ENCODE assay signal across 10 mouse cellular contexts in the genomic region with DNA sequence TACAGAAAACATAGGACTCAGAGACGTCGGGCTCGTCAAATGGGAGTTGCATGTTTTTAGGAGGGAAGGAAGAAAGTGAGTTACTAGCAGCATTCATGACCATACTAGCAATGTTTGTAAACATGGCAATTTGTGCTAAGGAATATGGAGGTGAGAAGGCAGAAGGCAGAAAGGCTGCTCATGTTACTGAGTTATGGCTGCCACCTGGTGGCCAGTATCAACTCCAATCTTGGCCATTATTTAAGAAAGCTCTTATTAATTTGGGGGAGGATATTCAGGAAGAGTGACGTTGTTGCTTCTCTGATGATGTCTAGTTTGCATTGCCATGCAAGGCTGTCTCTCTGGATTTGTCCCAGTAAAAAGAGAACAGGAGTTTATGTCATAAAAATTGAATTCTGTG.
DNase-seq lines count a peak whose midpoint lies in the region; ATAC-seq and TF ChIP-seq lines count a peak whose summit lies in the region.
"Had no signal": no experiment of that assay in that cellular context is flagged by ENCODE, and none has a peak within 500 bp of the region (broad histone marks: within the 10 kb centered on the region; RNA-seq: fewer than 3 reads in every experiment).

No protein-coding gene starts in this region.

- no peaks in the 10 kb centered on the region for H3K79me3 ChIP-seq in C2C12 (ENCODE audit: low read depth)

- no peak for ATAC-seq in forebrain, embryonic 12.5 days (ENCODE audit: low FRiP score)
- no peak for ATAC-seq in embryonic facial prominence, embryonic 14.5 days (ENCODE audit: low read depth)
- 0 out of 2 replicates have a peak, but pooled peaks have one; percentile 45 for ATAC-seq in hindbrain, embryonic 16.5 days
- 0 out of 2 replicates have a peak, but pooled peaks have one; percentile 29 for ATAC-seq in liver, embryonic 11.5 days (replicated peaks; ENCODE audit: low FRiP score)

- no peak overlapping the region for H3K27ac ChIP-seq in forebrain, embryonic 10.5 days
- H3K27ac ChIP-seq in forebrain, embryonic 12.5 days, result no peak overlapping the region
- no peak overlapping the region for H3K27ac ChIP-seq in embryonic facial prominence, embryonic 14.5 days (replicated peaks; ENCODE audit: low read depth, low read length)
- H3K27ac ChIP-seq in hindbrain, embryonic 16.5 days (ENCODE audit: low read depth, low read length), result no peak overlapping the region
- no peak overlapping the region for H3K27ac ChIP-seq in liver, embryonic 11.5 days (ENCODE audit: low read depth, low read length)
- H3K27ac ChIP-seq: heart, embryonic 15.5 days; neural tube, embryonic 12.5 days had no signal

- no peak overlapping the region for H3K9ac ChIP-seq in forebrain, embryonic 12.5 days
- H3K9ac ChIP-seq in embryonic facial prominence, embryonic 14.5 days (ENCODE audit: low read depth, low read length), result no peak overlapping the region
- no peak overlapping the region for H3K9ac ChIP-seq in hindbrain, embryonic 16.5 days (ENCODE audit: low read depth, low read length)
- no peak overlapping the region for H3K9ac ChIP-seq in liver, embryonic 11.5 days (ENCODE audit: low read depth, low read length)
- H3K9ac ChIP-seq: heart, embryonic 15.5 days; neural tube, embryonic 12.5 days had no signal

- H3K4me2 ChIP-seq in forebrain, embryonic 12.5 days, result no peak overlapping the region
- H3K4me2 ChIP-seq in embryonic facial prominence, embryonic 14.5 days (ENCODE audit: low read depth, low read length), result no peak overlapping the region
- H3K4me2 ChIP-seq in hindbrain, embryonic 16.5 days (ENCODE audit: low read length), result no peak overlapping the region
- H3K4me2 ChIP-seq in liver, embryonic 11.5 days, result no peak overlapping the region
- H3K4me2 ChIP-seq: heart, embryonic 15.5 days; neural tube, embryonic 12.5 days had no signal

- H3ac ChIP-seq in C2C12 (ENCODE audit: control insufficient read depth, insufficient read length, low read depth), result no peak overlapping the region

- TF ChIP-seq CTCF in C2C12 (IDR thresholded peaks at IDR 0.05; ENCODE audit: control insufficient read depth, insufficient read depth, insufficient read length), result peak; percentile 42

- H3K4me1 ChIP-seq in forebrain, embryonic 10.5 days, result no peaks in the 10 kb centered on the region
- no peaks in the 10 kb centered on the region for H3K4me1 ChIP-seq in forebrain, embryonic 12.5 days
- no peaks in the 10 kb centered on the region for H3K4me1 ChIP-seq in embryonic facial prominence, embryonic 14.5 days (ENCODE audit: control insufficient read depth, insufficient read depth, low read length)
- no peaks in the 10 kb centered on the region for H3K4me1 ChIP-seq in hindbrain, embryonic 16.5 days (ENCODE audit: control insufficient read depth, insufficient read depth, low read depth, low read length)
- no peaks in the 10 kb centered on the region for H3K4me1 ChIP-seq in liver, embryonic 11.5 days (replicated peaks; ENCODE audit: control insufficient read depth, insufficient read depth, low read length)
- H3K4me1 ChIP-seq: heart, embryonic 15.5 days; neural tube, embryonic 12.5 days had no signal

- no peaks in the 10 kb centered on the region for H3K27me3 ChIP-seq in forebrain, embryonic 10.5 days (ENCODE audit: poor library complexity, severe bottlenecking)
- H3K27me3 ChIP-seq in forebrain, embryonic 12.5 days, result no peaks in the 10 kb centered on the region
- no peaks in the 10 kb centered on the region for H3K27me3 ChIP-seq in C2C12 (ENCODE audit: control insufficient read depth, insufficient read depth, insufficient read length)
- H3K27me3 ChIP-seq in embryonic facial prominence, embryonic 14.5 days (replicated peaks; ENCODE audit: control insufficient read depth, insufficient read depth, low read length), result no peaks in the 10 kb centered on the region
- H3K27me3 ChIP-seq in hindbrain, embryonic 16.5 days (replicated peaks; ENCODE audit: control insufficient read depth, insufficient read depth, low read length), result no peaks in the 10 kb centered on the region
- no peaks in the 10 kb centered on the region for H3K27me3 ChIP-seq in liver, embryonic 11.5 days (replicated peaks; ENCODE audit: control insufficient read depth, insufficient read depth, low read length)
- H3K27me3 ChIP-seq: heart, embryonic 15.5 days; neural tube, embryonic 12.5 days had no signal

- WGBS in forebrain, embryonic 10.5 days, result 74% methylated on average over 4 of the region's 4 CpGs
- WGBS in forebrain, embryonic 12.5 days, result 70% methylated on average over 4 of the region's 4 CpGs
- 59% methylated on average over 4 of the region's 4 CpGs for WGBS in embryonic facial prominence, embryonic 14.5 days
- WGBS in hindbrain, embryonic 16.5 days, result 61% methylated on average over 4 of the region's 4 CpGs
- 54% methylated on average over 4 of the region's 4 CpGs for WGBS in liver, embryonic 11.5 days

- peak; percentile 21 for DNase-seq in forebrain, embryonic 10.5 days (ENCODE audit: extremely low spot score, low spot score)
- DNase-seq in brain, adult 2 months (ENCODE audit: low read depth, low spot score), result peak; percentile 73
- peak; percentile 55 for DNase-seq in embryonic facial prominence, embryonic 14.5 days (ENCODE audit: low spot score)
- DNase-seq in liver, embryonic 11.5 days (ENCODE audit: low spot score), result peak; percentile 35
- DNase-seq in retina, postnatal 1 day, result peak; percentile 54

- H3K4me3 ChIP-seq in forebrain, embryonic 10.5 days, result no peak overlapping the region
- no peak overlapping the region for H3K4me3 ChIP-seq in forebrain, embryonic 12.5 days (replicated peaks)
- H3K4me3 ChIP-seq in C2C12 (ENCODE audit: insufficient read depth, poor library complexity, severe bottlenecking), result no peak overlapping the region
- H3K4me3 ChIP-seq in embryonic facial prominence, embryonic 14.5 days (ENCODE audit: low read depth, low read length), result no peak overlapping the region
- H3K4me3 ChIP-seq in hindbrain, embryonic 16.5 days (ENCODE audit: low read length), result no peak overlapping the region
- no peak overlapping the region for H3K4me3 ChIP-seq in liver, embryonic 11.5 days (ENCODE audit: low read depth, low read length)
- H3K4me3 ChIP-seq: heart, embryonic 15.5 days; neural tube, embryonic 12.5 days had no signal

- H3K36me3 ChIP-seq in forebrain, embryonic 10.5 days (replicated peaks), result no peaks in the 10 kb centered on the region
- H3K36me3 ChIP-seq in forebrain, embryonic 12.5 days (replicated peaks), result no peaks in the 10 kb centered on the region
- H3K36me3 ChIP-seq in C2C12 (ENCODE audit: control insufficient read depth, insufficient read depth), result no peaks in the 10 kb centered on the region
- no peaks in the 10 kb centered on the region for H3K36me3 ChIP-seq in embryonic facial prominence, embryonic 14.5 days (ENCODE audit: control insufficient read depth, insufficient read depth, low read length)
- no peaks in the 10 kb centered on the region for H3K36me3 ChIP-seq in hindbrain, embryonic 16.5 days (ENCODE audit: control insufficient read depth, insufficient read depth, low read length)
- no peaks in the 10 kb centered on the region for H3K36me3 ChIP-seq in liver, embryonic 11.5 days (ENCODE audit: control insufficient read depth, insufficient read depth, low read length)
- H3K36me3 ChIP-seq: heart, embryonic 15.5 days; neural tube, embryonic 12.5 days had no signal

- no peaks in the 10 kb centered on the region for H3K79me2 ChIP-seq in C2C12 (ENCODE audit: control insufficient read depth, insufficient read depth)

- H3K9me3 ChIP-seq in forebrain, embryonic 10.5 days, result no peaks in the 10 kb centered on the region
- no peaks in the 10 kb centered on the region for H3K9me3 ChIP-seq in forebrain, embryonic 12.5 days
- H3K9me3 ChIP-seq in embryonic facial prominence, embryonic 14.5 days (ENCODE audit: control insufficient read depth, low read length), result no peaks in the 10 kb centered on the region
- H3K9me3 ChIP-seq in hindbrain, embryonic 16.5 days (ENCODE audit: control insufficient read depth, low read length), result no peaks in the 10 kb centered on the region
- H3K9me3 ChIP-seq in liver, embryonic 11.5 days (ENCODE audit: control insufficient read depth, low read length), result no peaks in the 10 kb centered on the region
- H3K9me3 ChIP-seq: heart, embryonic 15.5 days; neural tube, embryonic 12.5 days had no signal

TF ChIP-seq in C2C12, 6 proteins besides CTCF, POLR2A, EP300 and RAD21:
- TF ChIP-seq MYOD1 (IDR thresholded peaks at IDR 0.05; ENCODE audit: control insufficient read depth, insufficient read length, low read depth), result no peak
- TF ChIP-seq MAX (IDR thresholded peaks at IDR 0.05), result no peak
- TF ChIP-seq MYOG (IDR thresholded peaks at IDR 0.05; ENCODE audit: control insufficient read depth, extremely low read depth, insufficient read length), result no peak
- TF ChIP-seq CEBPB (IDR thresholded peaks at IDR 0.05; ENCODE audit: low read depth), result no peak
- TF ChIP-seq USF1 (IDR thresholded peaks at IDR 0.05; ENCODE audit: low read depth), result no peak
- TF ChIP-seq FOSL1 (IDR thresholded peaks at IDR 0.05; ENCODE audit: insufficient read depth, low read length, poor library complexity, severe bottlenecking), result no peak

Comparison
In these comparisons a context has a peak if more than half of its experiments do, and no peak if none do; other contexts are left out.
1. DNase-seq: peak in every context shown above with its lines; median percentile 73 in brain, adult 2 months; 55 in embryonic facial prominence, embryonic 14.5 days; 54 in retina, postnatal 1 day; 35 in liver, embryonic 11.5 days; 21 in forebrain, embryonic 10.5 days.
2. ATAC-seq: peak in hindbrain, embryonic 16.5 days (single experiment) and liver, embryonic 11.5 days (single experiment); none in forebrain, embryonic 12.5 days (single experiment) and embryonic facial prominence, embryonic 14.5 days (single experiment).